Mouse (Mus musculus): ENCODE results near the gene Nav2.

The Nav2 gene

DNA sequence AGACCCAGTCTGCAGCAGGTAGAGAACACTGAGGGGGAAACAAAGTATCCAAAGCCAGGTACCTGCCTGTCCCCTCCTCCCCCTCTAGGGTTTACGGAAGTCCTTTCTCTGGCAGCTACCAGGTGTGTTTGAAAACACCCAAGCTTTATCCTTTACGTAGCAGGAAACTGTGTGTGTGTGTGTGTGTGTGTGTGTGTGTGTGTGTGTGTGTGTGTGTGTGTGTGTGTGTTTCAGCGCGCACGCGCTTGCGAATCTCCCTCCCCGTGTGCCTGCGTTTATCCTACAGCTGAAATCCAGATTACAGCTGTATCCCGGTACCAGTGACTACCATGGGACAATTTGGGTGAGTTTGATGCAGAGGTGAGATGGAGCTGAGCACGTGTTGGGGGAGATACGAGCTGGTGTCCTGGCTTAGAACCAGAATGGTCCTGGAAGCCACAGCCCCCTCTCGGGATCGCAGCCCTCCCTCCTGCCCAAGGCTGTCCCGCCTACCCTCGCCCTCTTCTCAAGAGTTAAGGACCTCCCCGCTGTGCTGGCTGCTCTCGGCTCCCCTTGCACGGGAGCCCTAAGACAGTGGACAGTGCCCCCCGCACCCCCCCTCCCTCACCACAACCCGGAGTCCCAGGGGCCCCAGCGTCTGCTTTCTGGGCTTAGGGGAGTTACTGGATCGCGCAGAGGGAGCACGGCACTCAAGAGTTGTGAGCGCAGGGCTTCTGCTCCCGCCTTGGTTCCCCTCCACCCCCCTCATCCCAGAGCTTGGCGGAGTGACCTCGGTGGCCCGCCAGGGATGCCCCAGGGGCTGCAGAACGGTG, 395.3 kb downstream of the Nav2 start:
- no peak for ATAC-seq (ENCODE audit: insufficient number of reproducible peaks, low FRiP score, low TSS enrichment)

DNA sequence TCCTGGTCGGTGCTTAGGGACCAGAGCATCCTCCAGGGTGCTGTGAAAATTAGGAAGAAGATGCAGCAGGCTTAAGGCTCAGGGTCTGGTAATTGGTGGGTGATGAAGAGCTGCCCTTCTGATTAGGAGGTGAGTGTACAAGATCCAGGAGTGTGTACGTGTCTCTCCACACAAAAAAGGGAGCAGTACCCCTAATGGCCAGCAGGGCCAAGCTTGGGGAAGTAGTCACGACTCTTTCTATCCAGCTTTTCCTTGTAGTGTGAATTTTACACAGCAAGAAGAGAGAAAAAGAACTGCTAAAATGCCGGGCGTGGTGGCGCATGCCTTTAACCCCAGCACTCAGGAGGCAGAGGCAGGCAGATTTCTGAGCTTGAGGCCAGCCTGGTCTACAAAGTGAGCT, 399.2 kb downstream of the Nav2 start:
- no peak for ATAC-seq (ENCODE audit: insufficient number of reproducible peaks, low FRiP score, low TSS enrichment)

DNA sequence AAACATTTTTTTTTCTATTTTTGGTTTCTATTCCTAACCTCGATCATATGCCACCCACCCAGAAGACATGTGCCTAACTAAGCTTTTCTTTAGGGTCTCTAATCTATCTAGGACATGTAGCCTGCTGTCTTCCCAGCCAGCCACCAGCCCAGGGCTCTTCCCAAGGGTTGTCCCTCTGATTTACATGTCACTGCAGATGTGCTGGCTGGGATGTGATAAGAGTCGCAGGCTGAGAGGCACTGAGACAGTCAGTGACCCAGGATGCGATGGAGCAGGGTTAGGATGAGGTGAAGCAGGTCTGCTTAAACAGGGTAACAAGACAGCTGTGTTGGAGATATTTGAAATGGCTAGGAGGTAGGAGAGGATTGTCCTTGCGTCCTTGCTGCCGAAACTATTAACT, 401.2 kb downstream of the Nav2 start:
- no peak for ATAC-seq (ENCODE audit: insufficient number of reproducible peaks, low FRiP score, low TSS enrichment)

DNA sequence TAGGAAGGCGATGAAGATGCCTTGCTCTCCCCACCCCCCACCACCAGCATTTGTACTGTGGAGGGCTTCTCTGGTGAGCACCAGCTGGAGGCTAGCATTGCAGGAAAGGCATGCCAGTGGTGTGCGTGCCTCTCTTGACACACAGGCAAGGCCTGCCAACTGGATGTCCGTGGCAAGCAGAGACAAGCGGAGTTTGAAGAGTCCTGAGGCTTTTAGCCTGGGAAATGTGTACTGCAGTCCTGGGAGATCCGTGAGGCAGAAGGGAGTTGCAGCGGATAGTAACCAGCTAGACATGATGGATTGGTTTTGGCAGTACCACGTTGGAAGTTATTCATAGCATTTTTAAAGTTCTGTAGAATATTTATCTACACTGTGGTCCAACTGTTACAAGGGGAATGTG, 405.4 kb downstream of the Nav2 start:
- ATAC-seq (ENCODE audit: insufficient number of reproducible peaks, low FRiP score, low TSS enrichment): 0 out of 2 replicates have a peak, but pooled peaks have one; percentile 31

DNA sequence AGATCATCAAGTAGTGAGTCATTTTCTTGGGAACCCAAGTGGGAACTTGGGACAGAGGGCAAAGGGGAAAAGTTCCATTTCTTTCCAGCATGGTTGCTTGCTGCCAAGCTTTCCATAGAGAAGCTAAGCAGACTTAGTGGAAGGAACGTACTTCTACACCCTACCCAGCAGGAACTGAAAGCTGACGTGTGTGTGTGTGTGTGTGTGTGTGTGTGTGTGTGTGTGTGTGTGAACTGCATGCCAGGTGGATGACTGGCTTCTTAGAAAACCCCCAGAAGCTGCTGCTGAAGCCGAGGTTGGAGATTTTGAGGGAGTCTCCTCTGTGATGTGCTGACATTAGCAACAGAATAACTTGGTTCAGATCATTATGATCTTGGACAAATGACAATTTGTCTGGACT, 406.5 kb downstream of the Nav2 start:
- no peak for ATAC-seq (ENCODE audit: insufficient number of reproducible peaks, low FRiP score, low TSS enrichment)

GRCm38 (mm10) chr7:49316600-49316999, 408.1 kb downstream of the Nav2 start:
- no peak for ATAC-seq (ENCODE audit: insufficient number of reproducible peaks, low FRiP score, low TSS enrichment)

- ATAC-seq (ENCODE audit: insufficient number of reproducible peaks, low FRiP score, low TSS enrichment): no peak
Observed at GRCm38 (mm10) chr7:49318183-49318897, 409.8 kb downstream of the Nav2 start.

DNA sequence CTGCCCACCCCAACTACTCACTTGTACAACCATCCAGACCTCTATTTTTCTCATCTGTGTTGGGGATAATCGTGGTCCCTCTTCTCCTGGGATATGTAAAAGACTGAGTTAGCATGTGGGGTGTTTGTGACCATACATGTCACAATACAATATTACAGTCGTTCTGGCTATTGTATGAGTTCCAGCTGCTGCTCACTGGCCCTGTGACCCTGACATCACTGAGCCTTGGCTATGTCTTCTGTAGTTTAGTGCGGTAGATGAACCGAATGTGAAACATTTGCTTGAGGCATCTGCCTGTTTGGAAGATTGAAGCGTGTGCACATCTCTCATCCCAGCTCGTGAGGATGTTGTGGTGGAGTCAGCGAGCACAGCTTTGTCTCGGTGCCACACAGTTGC, 410.4 kb downstream of the Nav2 start:
- no peak for ATAC-seq (ENCODE audit: insufficient number of reproducible peaks, low FRiP score, low TSS enrichment)

DNA sequence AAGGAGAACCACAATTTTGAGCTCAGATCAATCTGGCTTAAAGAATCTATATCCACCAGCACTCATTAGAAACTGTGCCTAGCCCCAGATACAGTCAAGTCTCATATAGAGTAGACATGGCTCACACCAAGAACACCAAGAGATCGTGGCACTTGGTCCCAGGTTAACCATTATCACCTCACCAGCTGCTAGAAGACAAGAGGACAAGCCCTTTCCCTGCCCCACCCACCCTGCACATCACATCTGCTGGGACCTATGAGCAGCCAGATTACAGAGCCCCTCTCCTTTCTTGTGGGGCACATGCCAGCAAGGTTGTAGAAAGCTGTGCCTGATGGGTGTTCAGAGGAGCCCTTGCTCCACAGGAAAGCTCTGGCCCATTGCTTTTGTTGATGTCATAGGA, 411.5 kb downstream of the Nav2 start:
- ATAC-seq (ENCODE audit: insufficient number of reproducible peaks, low FRiP score, low TSS enrichment): no peak

GRCm38 (mm10) chr7:49321124-49321531, 412.6 kb downstream of the Nav2 start:
- ATAC-seq (ENCODE audit: insufficient number of reproducible peaks, low FRiP score, low TSS enrichment): no peak

DNA sequence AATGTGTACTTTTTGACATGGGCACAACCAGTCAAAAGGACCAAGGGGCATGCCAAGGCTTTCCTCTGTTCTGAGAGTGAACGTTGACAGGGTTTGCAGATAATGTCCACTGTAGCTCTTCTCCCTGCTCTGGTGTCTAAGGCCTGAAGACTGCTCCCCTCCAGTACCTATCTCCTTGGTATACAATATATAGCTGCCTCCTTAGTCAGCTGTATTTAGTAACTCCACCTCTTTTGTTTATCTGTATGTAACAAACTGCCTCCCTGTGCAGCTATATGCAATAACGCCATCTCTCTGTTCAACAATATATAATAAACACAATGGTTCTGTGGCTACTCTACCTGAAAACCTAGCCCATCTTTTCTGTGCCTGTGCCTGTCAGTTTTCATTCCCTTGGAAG, 413.7 kb downstream of the Nav2 start:
- ATAC-seq (ENCODE audit: insufficient number of reproducible peaks, low FRiP score, low TSS enrichment): no peak

- ATAC-seq (ENCODE audit: insufficient number of reproducible peaks, low FRiP score, low TSS enrichment): no peak
Observed at GRCm38 (mm10) chr7:49324575-49324974, 416.1 kb downstream of the Nav2 start.

GRCm38 (mm10) chr7:49326136-49326722, 417.7 kb downstream of the Nav2 start:
- ATAC-seq (ENCODE audit: insufficient number of reproducible peaks, low FRiP score, low TSS enrichment): no peak

DNA sequence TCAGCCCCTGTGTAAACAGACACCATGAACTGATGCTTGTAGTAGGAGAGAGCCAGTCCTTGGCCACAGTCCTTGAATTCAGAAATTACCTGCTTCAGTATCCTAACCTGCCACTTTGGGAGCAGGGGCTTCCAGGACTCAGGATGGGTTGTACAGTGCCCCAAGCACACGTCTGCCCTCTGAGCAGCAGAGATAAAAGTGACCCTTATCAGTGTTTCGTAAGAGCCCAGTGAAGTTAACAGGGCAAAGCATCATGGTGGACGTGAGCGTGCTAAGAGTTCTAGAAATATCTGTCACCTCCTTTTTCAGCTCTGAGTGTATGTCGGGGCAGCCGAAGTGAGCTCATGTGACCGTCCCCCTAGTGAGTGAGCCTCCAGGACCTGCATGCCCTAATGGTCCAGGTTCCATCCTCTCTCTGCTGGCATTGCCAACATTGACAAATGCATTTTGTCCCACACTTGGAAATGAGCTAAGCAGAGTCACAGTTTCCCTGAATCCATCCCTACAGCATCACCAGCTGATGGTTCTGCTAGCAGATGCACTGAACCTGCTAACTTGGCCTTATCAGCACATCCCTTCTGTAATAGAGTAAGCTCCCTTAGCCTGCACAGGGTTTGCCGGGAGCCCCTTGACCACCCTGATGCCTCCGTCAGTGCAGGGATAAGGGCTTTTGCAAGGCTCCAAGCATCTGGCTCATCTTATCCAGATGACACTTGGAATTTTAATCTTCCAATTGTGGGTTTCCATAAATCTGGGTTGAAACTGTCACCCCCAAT, 418.6 kb downstream of the Nav2 start:
- no peak for ATAC-seq (ENCODE audit: insufficient number of reproducible peaks, low FRiP score, low TSS enrichment)

GRCm38 (mm10) chr7:49330181-49330580, 421.7 kb downstream of the Nav2 start:
- no peak for ATAC-seq (ENCODE audit: insufficient number of reproducible peaks, low FRiP score, low TSS enrichment)

DNA sequence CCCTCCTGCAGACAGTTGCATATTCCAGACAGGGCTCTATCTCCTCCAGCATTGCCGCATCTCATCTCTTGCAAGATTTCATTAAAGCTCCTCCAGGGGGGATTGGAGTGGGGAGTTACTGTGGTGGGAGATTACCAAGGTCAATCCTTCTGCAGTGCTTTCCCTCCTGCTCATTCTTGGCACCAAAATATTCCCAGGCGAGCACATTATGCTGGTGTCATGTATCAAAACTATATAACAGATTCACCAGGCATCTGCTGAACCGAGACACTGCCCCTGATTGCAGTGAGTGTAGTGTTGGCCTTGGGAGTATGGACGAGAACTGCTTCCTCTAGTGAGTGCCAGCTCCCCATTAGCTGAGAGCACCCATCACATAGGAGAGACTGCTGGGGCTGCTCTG, 423.4 kb downstream of the Nav2 start:
- ATAC-seq (ENCODE audit: insufficient number of reproducible peaks, low FRiP score, low TSS enrichment): no peak

DNA sequence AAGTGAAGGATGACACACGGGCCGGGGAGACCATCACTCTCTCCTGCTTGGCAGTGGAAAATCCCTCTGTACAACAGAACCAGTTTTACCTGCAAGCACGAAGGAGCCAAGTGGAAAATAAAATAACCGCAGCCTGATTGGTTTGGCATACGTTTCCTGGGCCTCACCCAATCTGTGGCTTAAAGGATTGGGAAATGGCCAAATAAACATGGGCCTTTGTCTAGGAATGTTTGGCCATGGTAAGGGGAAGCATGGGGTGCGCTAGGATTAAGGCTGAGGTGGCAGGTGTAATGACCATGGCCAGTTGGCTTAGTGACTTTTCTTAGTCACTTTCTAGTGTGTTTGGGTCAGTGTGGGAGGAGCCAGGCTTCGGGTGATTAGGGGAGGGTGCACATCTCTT, 424.1 kb downstream of the Nav2 start:
- peak; percentile 28; the same call in 1 of the 2 replicates for ATAC-seq (ENCODE audit: insufficient number of reproducible peaks, low FRiP score, low TSS enrichment)

- no peak for ATAC-seq (ENCODE audit: insufficient number of reproducible peaks, low FRiP score, low TSS enrichment)
Observed at GRCm38 (mm10) chr7:49334163-49334562, 425.6 kb downstream of the Nav2 start.

DNA sequence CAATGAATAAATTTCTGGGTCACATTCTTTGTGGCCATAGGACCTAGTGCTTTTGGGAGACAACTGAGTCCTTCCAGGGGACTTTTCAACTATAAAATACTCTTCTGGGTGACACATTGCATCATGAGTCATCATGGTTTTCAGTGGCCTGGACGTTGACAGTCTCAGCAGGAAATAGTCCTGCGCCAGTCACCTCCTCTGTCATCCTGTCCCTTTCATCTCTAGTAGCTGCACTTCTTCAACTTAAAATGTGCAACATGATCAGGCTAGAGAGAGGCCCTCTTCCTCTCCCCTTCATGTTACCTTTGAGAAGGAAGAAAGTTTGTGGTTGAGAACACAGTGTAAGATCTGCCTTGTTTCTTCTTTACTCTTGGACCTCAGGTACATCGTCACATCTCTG, 426.5 kb downstream of the Nav2 start:
- no peak for ATAC-seq (ENCODE audit: insufficient number of reproducible peaks, low FRiP score, low TSS enrichment)

DNA sequence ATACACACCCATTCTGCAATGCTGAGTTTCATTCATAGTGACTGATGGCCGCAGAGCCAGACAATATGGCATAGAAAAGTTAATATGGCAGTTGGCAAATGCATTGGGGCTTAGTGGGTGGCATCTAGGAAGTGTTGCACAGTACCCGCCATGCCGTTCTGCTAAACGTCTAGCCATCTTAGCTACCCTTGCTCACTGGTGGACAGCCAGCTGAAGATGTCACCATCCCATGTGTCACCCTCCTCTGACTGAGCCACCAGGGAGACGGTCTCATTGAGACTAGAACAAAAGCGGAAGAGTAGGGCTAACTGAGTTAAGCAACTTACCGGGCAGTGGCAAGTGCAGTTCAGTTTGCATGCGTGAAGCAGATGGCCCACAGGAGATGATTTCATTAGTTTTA, 428.2 kb downstream of the Nav2 start:
- ATAC-seq (ENCODE audit: insufficient number of reproducible peaks, low FRiP score, low TSS enrichment): no peak

DNA sequence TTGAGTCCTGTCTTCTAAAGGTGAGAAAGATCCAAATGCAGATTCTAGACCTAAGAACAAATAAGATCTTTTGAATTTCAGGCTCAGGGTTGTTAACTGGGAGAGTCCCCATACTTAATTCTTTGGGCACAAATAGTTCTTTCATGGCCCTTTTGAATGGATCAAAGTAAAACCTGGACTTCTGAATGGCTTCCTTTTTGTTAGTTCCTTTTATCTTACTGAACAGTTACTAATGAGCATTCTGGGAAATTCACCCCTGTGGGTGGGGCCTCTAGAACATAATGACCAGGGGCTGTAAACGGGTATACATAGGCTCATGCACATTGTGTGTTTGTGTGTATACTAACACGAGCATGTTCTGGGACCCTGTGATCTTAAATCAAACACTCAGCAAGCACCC, 429.2 kb downstream of the Nav2 start:
- no peak for ATAC-seq (ENCODE audit: insufficient number of reproducible peaks, low FRiP score, low TSS enrichment)

All from cerebellum, adult (tissue).